ENCODE assay signal across 20 mouse cellular contexts in the genomic region with DNA sequence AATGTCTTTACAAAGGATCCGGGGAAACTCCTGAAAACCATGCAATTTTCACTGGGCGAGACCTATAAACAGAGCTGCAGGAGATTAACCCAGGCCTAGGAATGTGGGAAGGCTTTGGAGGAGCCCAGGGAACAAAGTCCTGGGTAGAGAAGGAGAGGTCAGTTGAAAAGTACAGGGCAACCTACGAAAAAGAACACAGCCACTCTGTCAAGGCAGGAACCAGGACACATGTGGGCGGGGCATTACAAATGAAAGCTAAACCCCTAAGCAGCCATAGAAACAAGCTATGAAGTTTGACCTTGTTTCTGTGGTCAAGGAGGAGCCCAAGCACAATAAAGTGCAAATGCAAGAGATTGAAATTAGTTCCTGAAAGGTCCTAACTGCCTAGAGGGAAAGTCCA.
A peak's percentile ranks its signal among the peaks of the same experiment; 100 is the strongest.
DNase-seq lines count a peak whose midpoint lies in the region; ATAC-seq and TF ChIP-seq lines count a peak whose summit lies in the region.
"Had no signal": no experiment of that assay in that cellular context is flagged by ENCODE, and none has a peak within 500 bp of the region (broad histone marks: within the 10 kb centered on the region; RNA-seq: fewer than 3 reads in every experiment).

No protein-coding gene starts in this region.

- DNase-seq in R1 (ENCODE audit: low read depth, low spot score) = peak; percentile 30
- DNase-seq in kidney, postnatal 14 days = peak; percentile 59
- DNase-seq in stomach, postnatal 0 days (ENCODE audit: low spot score) = peak; percentile 16
- DNase-seq in frontal cortex, postnatal 14 days (ENCODE audit: low spot score in 2 of 2) = no peak
- DNase-seq: cerebellum, adult 2 months; gastrocnemius, postnatal 10 days; heart, adult 18-20 months; heart, postnatal 36 days; liver, postnatal 0 days; lung, postnatal 10 days; right cerebral cortex, postnatal 25 days had no signal

- no peak overlapping the region for H3K27ac ChIP-seq in intestine, postnatal 0 days (ENCODE audit: low read depth, low read length)
- H3K27ac ChIP-seq in intestine, embryonic 15.5 days = no peak overlapping the region
- H3K27ac ChIP-seq in stomach, postnatal 0 days (replicated peaks) = no peak overlapping the region
- H3K27ac ChIP-seq: forebrain, embryonic 10.5 days; hindbrain, embryonic 15.5 days; limb, embryonic 15.5 days; midbrain, embryonic 13.5 days; stomach, embryonic 15.5 days had no signal

- TF ChIP-seq CTCF in intestine, postnatal 0 days (IDR thresholded peaks at IDR 0.05; ENCODE audit: low read depth) = no peak
- TF ChIP-seq CTCF in stomach, postnatal 0 days (IDR thresholded peaks at IDR 0.05; ENCODE audit: low read depth) = no peak

- no peak overlapping the region for H3K9ac ChIP-seq in intestine, postnatal 0 days (ENCODE audit: low read depth, low read length)
- H3K9ac ChIP-seq in intestine, embryonic 15.5 days = no peak overlapping the region
- no peak overlapping the region for H3K9ac ChIP-seq in stomach, postnatal 0 days (ENCODE audit: low read length)
- H3K9ac ChIP-seq: hindbrain, embryonic 15.5 days; limb, embryonic 15.5 days; liver, postnatal 0 days; midbrain, embryonic 13.5 days; stomach, embryonic 15.5 days had no signal

- peak; percentile 31; the same call in 1 of the 2 replicates for ATAC-seq in intestine, postnatal 0 days
- no peak for ATAC-seq in intestine, embryonic 15.5 days
- no peak for ATAC-seq in stomach, postnatal 0 days (ENCODE audit: low FRiP score, low TSS enrichment)
- ATAC-seq in frontal cortex, adult (ENCODE audit: low TSS enrichment) = no peak
- no peak for ATAC-seq in monocyte, adult 5-6 weeks (replicated peaks; ENCODE audit: insufficient number of reproducible peaks, low FRiP score, low TSS enrichment, poor library complexity, severe bottlenecking)
- ATAC-seq: liver, postnatal 0 days; midbrain, embryonic 13.5 days had no signal

- H3K4me2 ChIP-seq in intestine, postnatal 0 days (replicated peaks; ENCODE audit: low read depth) = no peak overlapping the region; the same call in 1 of the 2 replicates
- no peak overlapping the region for H3K4me2 ChIP-seq in intestine, embryonic 15.5 days (replicated peaks)
- H3K4me2 ChIP-seq in stomach, postnatal 0 days (replicated peaks; ENCODE audit: low read depth) = no peak overlapping the region; the same call in 1 of the 2 replicates
- H3K4me2 ChIP-seq: limb, embryonic 15.5 days had no signal

- no peaks in the 10 kb centered on the region for H3K9me3 ChIP-seq in intestine, postnatal 0 days (ENCODE audit: control insufficient read depth)
- no peaks in the 10 kb centered on the region for H3K9me3 ChIP-seq in intestine, embryonic 15.5 days
- no peaks in the 10 kb centered on the region for H3K9me3 ChIP-seq in stomach, postnatal 0 days (ENCODE audit: control insufficient read depth, low read length)
- H3K9me3 ChIP-seq: hindbrain, embryonic 15.5 days; limb, embryonic 15.5 days; midbrain, embryonic 13.5 days; stomach, embryonic 15.5 days had no signal

- TF ChIP-seq EP300 in stomach, postnatal 0 days (optimal IDR thresholded peaks at IDR 0.05) = no peak

- no peaks in the 10 kb centered on the region for H3K4me1 ChIP-seq in intestine, postnatal 0 days (replicated peaks; ENCODE audit: control insufficient read depth, insufficient read depth, low read length)
- no peaks in the 10 kb centered on the region for H3K4me1 ChIP-seq in intestine, embryonic 15.5 days (replicated peaks)
- no peaks in the 10 kb centered on the region for H3K4me1 ChIP-seq in stomach, postnatal 0 days (replicated peaks; ENCODE audit: control insufficient read depth, insufficient read depth)
- H3K4me1 ChIP-seq: hindbrain, embryonic 15.5 days; limb, embryonic 15.5 days; stomach, embryonic 15.5 days had no signal

- 57% methylated on average over 4 of the region's 4 CpGs for WGBS in intestine, postnatal 0 days
- WGBS in intestine, embryonic 15.5 days = 56% methylated on average over 4 of the region's 4 CpGs
- WGBS in stomach, postnatal 0 days = 52% methylated on average over 4 of the region's 4 CpGs

- no peaks in the 10 kb centered on the region for H3K27me3 ChIP-seq in intestine, postnatal 0 days (replicated peaks; ENCODE audit: control insufficient read depth, insufficient read depth, low read length)
- no peaks in the 10 kb centered on the region for H3K27me3 ChIP-seq in intestine, embryonic 15.5 days (replicated peaks)
- no peaks in the 10 kb centered on the region for H3K27me3 ChIP-seq in stomach, postnatal 0 days (ENCODE audit: control insufficient read depth, insufficient read depth, low read length)
- H3K27me3 ChIP-seq: hindbrain, embryonic 15.5 days; midbrain, embryonic 13.5 days; stomach, embryonic 15.5 days had no signal

- H3K4me3 ChIP-seq in intestine, postnatal 0 days (ENCODE audit: low read depth, low read length) = no peak overlapping the region
- no peak overlapping the region for H3K4me3 ChIP-seq in intestine, embryonic 15.5 days (replicated peaks)
- H3K4me3 ChIP-seq in stomach, postnatal 0 days (ENCODE audit: low read depth, low read length) = no peak overlapping the region
- H3K4me3 ChIP-seq: hindbrain, embryonic 15.5 days; limb, embryonic 15.5 days; midbrain, embryonic 13.5 days had no signal

- H3K36me3 ChIP-seq in intestine, postnatal 0 days (ENCODE audit: control insufficient read depth, insufficient read depth) = no peaks in the 10 kb centered on the region
- no peaks in the 10 kb centered on the region for H3K36me3 ChIP-seq in intestine, embryonic 15.5 days
- no peaks in the 10 kb centered on the region for H3K36me3 ChIP-seq in stomach, postnatal 0 days (ENCODE audit: control insufficient read depth, insufficient read depth, low read length)
- H3K36me3 ChIP-seq: forebrain, embryonic 10.5 days; hindbrain, embryonic 15.5 days; limb, embryonic 15.5 days; midbrain, embryonic 13.5 days; stomach, embryonic 15.5 days had no signal

Comparison
In these comparisons a context has a peak if more than half of its experiments do, and no peak if none do; other contexts are left out.
1. DNase-seq: peak in R1 (single experiment), kidney, postnatal 14 days (single experiment) and stomach, postnatal 0 days (single experiment); none in frontal cortex, postnatal 14 days (0 of 2).